Mouse (Mus musculus): ENCODE data around the gene Tepsin. TPM values are rescaled to one million over a fixed set of nuclear protein-coding genes. Genes with fewer than 3 reads are reported as not detected.

The Tepsin gene
- polyA plus RNA-seq, 1 experiment from 2014 or later, result 7.2 TPM

GRCm38 (mm10) chr11:120092817-120093591 is 5.5 kb downstream of the Tepsin start:
- H3K9me3 ChIP-seq (replicated peaks; ENCODE audit: control insufficient read depth, low read length), result no peaks in the 10 kb centered on the region
- no peak overlapping the region for H3K4me3 ChIP-seq (ENCODE audit: low read depth, low read length)
- H3K9ac ChIP-seq (ENCODE audit: low read depth, low read length), result no peak overlapping the region
- no peak for ATAC-seq (ENCODE audit: low read depth)
- no peak overlapping the region for H3K27ac ChIP-seq (ENCODE audit: low read length)
- H3K36me3 ChIP-seq (ENCODE audit: control insufficient read depth, insufficient read depth), result peaks cover 15% of the 10 kb centered on the region
- no peaks in the 10 kb centered on the region for H3K27me3 ChIP-seq (ENCODE audit: control insufficient read depth, insufficient read depth, low read depth, low read length)
- H3K4me1 ChIP-seq (ENCODE audit: control insufficient read depth, low read depth, low read length), result peaks cover 8% of the 10 kb centered on the region
- 79% methylated on average over 23 of the region's 23 CpGs for WGBS (ENCODE audit: insufficient replicate concordance)
- no peak overlapping the region for H3K4me2 ChIP-seq (ENCODE audit: low read depth, low read length)

DNA sequence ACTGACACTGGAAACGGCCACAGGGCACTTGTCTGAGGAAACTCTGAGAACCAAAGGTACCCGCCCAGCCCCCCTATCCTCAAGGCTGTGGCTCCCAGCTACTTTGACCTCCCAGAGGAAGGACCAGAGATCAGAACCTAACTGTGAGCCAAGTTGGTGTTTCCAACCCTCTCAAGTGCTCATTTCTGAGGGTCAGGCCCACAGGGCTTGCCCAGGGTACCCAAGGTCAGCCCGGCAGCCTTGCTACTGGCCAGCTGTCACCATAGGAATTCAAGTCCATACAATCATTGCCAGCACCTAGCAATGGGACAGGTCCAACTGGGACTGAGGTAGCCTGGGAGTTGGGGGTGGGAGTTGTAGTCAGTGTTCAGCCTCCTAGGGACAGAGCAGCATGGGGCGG is 7.9 kb downstream of the Tepsin start:
- no peaks in the 10 kb centered on the region for H3K9me3 ChIP-seq (replicated peaks; ENCODE audit: control insufficient read depth, low read length)
- 76% methylated on average over 4 of the region's 4 CpGs for WGBS (ENCODE audit: insufficient replicate concordance)
- H3K36me3 ChIP-seq (ENCODE audit: control insufficient read depth, insufficient read depth), result peaks cover 15% of the 10 kb centered on the region
- no peak for ATAC-seq (ENCODE audit: low read depth)
- no peak overlapping the region for H3K4me3 ChIP-seq (ENCODE audit: low read depth, low read length)
- H3K9ac ChIP-seq (ENCODE audit: low read depth, low read length), result no peak overlapping the region
- no peaks in the 10 kb centered on the region for H3K27me3 ChIP-seq (ENCODE audit: control insufficient read depth, insufficient read depth, low read depth, low read length)
- peaks cover 12% of the 10 kb centered on the region for H3K4me1 ChIP-seq (ENCODE audit: control insufficient read depth, low read depth, low read length)
- no peak overlapping the region for H3K27ac ChIP-seq (ENCODE audit: low read length)
- no peak overlapping the region for H3K4me2 ChIP-seq (ENCODE audit: low read depth, low read length)

GRCm38 (mm10) chr11:120086702-120087152 is 11.8 kb downstream of the Tepsin start, which contains the start of gene Cep131:
Gene Cep131 (minus strand): TSS chr11:120086827.
- under 1% methylated on average over 34 of the region's 42 CpGs for WGBS (ENCODE audit: insufficient replicate concordance)
- ATAC-seq (ENCODE audit: low read depth), result peak; percentile 99
- H3K4me3 ChIP-seq (ENCODE audit: low read depth, low read length), result peak within 1 kb of the TSS; percentile 87
- H3K36me3 ChIP-seq (ENCODE audit: control insufficient read depth, insufficient read depth), result no peaks in the 10 kb centered on the region; the same call in 1 of the 2 replicates
- peak within 1 kb of the TSS; percentile 91 for H3K9ac ChIP-seq (ENCODE audit: low read depth, low read length)
- peaks cover 12% of the 10 kb centered on the region for H3K4me1 ChIP-seq (ENCODE audit: control insufficient read depth, low read depth, low read length)
- H3K4me2 ChIP-seq (ENCODE audit: low read depth, low read length), result peak within 1 kb of the TSS; percentile 97
- H3K27me3 ChIP-seq (ENCODE audit: control insufficient read depth, insufficient read depth, low read depth, low read length), result no peaks in the 10 kb centered on the region
- H3K9me3 ChIP-seq (replicated peaks; ENCODE audit: control insufficient read depth, low read length), result no peaks in the 10 kb centered on the region
- H3K27ac ChIP-seq (ENCODE audit: low read length), result peak within 1 kb of the TSS; percentile 62; the same call in 1 of the 2 replicates

DNA sequence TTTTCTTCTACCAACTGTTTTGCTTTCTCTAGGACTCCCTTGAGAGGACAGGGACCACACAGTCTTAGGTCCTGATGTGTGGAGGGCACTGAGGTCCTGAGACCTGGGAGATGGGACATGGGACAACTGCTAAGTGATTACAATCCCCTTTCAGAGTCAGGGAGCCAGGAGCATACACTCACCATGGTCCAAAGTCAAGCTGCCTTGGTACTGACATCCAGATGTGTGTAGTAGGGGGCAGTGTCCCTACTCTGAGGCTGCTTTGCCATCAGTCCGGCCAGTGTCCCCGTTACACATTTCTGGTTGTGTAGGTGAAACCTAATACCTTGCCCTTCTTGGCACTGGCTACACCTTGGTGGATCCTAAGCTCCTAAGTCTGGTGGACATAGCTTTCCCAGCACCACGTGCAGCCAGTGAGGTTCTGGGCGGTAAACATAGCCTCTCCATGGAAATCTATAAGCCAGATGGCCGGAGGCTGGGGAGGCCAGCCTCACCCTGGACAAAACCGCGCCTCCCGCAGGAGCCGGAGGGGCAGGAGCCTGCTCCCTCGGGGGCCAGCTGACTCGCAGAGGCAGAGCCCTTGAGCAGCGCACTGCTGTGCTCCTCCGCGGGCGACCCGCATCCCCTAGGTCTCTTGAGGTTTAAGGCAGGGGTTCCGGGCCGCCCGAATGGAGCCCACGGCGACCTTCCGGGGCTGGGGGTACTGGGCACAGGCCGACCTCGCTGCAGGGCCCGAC is 12.5 kb downstream of the Tepsin start:
- Histone ChIP-seq H3K36me3 (ENCODE audit: control insufficient read depth, insufficient read depth) (no peaks in the 10 kb centered on the region), H3K27me3 (ENCODE audit: control insufficient read depth, insufficient read depth, low read depth, low read length) (no peaks in the 10 kb centered on the region), H3K4me2 (ENCODE audit: low read depth, low read length) (peak overlapping the region; percentile 97), H3K9me3 (replicated peaks; ENCODE audit: control insufficient read depth, low read length) (no peaks in the 10 kb centered on the region), H3K4me1 (ENCODE audit: control insufficient read depth, low read depth, low read length) (peaks cover 12% of the 10 kb centered on the region), H3K4me3 (ENCODE audit: low read depth, low read length) (peak overlapping the region; percentile 87), H3K9ac (ENCODE audit: low read depth, low read length) (peak overlapping the region; percentile 91), H3K27ac (ENCODE audit: low read length) (peak overlapping the region; percentile 62; the same call in 1 of the 2 replicates)
- WGBS (ENCODE audit: insufficient replicate concordance), result under 1% methylated on average over 25 of the region's 25 CpGs
- peak; percentile 25 for ATAC-seq (ENCODE audit: low read depth)

DNA sequence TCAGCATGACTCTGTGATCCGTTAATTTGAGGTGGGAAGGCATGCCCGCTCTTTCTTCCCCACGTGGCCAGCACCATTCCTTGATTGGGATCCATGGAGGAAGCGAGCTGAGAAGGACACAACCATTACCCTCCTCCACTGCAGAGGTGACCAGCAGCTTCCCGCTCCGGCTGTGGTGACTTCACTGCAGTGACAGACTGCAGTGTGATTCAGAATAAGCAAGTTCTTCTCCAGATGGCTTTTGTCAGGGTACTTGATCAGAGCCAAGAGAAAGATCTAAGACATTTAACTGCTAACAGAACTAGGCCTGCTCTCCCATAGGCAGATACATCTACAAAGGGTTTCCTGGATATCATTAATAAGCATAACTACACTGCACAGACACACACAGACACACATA is 18.2 kb downstream of the Tepsin start:
- 76% methylated on average over 6 of the region's 6 CpGs for WGBS (ENCODE audit: insufficient replicate concordance)
- ATAC-seq (ENCODE audit: low read depth), result no peak
- H3K4me1 ChIP-seq (ENCODE audit: control insufficient read depth, low read depth, low read length), result no peaks in the 10 kb centered on the region
- H3K27me3 ChIP-seq (ENCODE audit: control insufficient read depth, insufficient read depth, low read depth, low read length), result no peaks in the 10 kb centered on the region
- H3K4me2 ChIP-seq (ENCODE audit: low read depth, low read length), result no peak overlapping the region
- no peaks in the 10 kb centered on the region for H3K36me3 ChIP-seq (ENCODE audit: control insufficient read depth, insufficient read depth)
- H3K9me3 ChIP-seq (replicated peaks; ENCODE audit: control insufficient read depth, low read length), result no peaks in the 10 kb centered on the region
- H3K4me3 ChIP-seq (ENCODE audit: low read depth, low read length), result no peak overlapping the region
- no peak overlapping the region for H3K27ac ChIP-seq (ENCODE audit: low read length)
- no peak overlapping the region for H3K9ac ChIP-seq (ENCODE audit: low read depth, low read length)

DNA sequence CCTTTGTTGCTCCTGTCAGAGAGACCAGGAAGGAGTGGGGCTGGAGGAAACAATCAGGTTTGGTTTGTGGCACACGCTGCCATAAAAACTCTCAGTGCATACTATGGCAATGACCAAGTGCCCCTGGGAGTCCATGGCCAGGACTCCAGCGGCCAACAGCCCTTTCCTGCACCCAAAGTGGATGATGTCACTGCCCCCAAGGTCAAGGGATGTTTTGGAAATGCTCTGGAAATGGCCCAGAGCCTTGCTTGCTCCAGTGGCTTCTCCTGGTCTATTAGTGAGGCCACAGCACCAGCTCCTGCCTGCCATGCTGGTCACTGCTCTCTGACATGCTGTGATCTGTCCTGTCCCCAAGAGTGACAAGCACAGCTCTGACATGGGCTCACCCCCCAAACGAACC is 22.3 kb downstream of the Tepsin start:
- WGBS (ENCODE audit: insufficient replicate concordance), result 59% methylated on average over 3 of the region's 3 CpGs
- Histone ChIP-seq H3K27me3 (ENCODE audit: control insufficient read depth, insufficient read depth, low read depth, low read length) (no peaks in the 10 kb centered on the region), H3K4me2 (ENCODE audit: low read depth, low read length) (no peak overlapping the region), H3K9ac (ENCODE audit: low read depth, low read length) (no peak overlapping the region), H3K9me3 (replicated peaks; ENCODE audit: control insufficient read depth, low read length) (no peaks in the 10 kb centered on the region), H3K27ac (ENCODE audit: low read length) (no peak overlapping the region), H3K36me3 (ENCODE audit: control insufficient read depth, insufficient read depth) (no peaks in the 10 kb centered on the region), H3K4me1 (ENCODE audit: control insufficient read depth, low read depth, low read length) (no peaks in the 10 kb centered on the region), H3K4me3 (ENCODE audit: low read depth, low read length) (no peak overlapping the region)
- no peak for ATAC-seq (ENCODE audit: low read depth)

GRCm38 (mm10) chr11:120072986-120073647 is 25.4 kb downstream of the Tepsin start:
- no peak overlapping the region for H3K9ac ChIP-seq (ENCODE audit: low read depth, low read length)
- no peaks in the 10 kb centered on the region for H3K9me3 ChIP-seq (replicated peaks; ENCODE audit: control insufficient read depth, low read length)
- ATAC-seq (ENCODE audit: low read depth), result no peak
- H3K4me3 ChIP-seq (ENCODE audit: low read depth, low read length), result no peak overlapping the region
- H3K36me3 ChIP-seq (ENCODE audit: control insufficient read depth, insufficient read depth), result no peaks in the 10 kb centered on the region
- no peak overlapping the region for H3K27ac ChIP-seq (ENCODE audit: low read length)
- H3K4me2 ChIP-seq (ENCODE audit: low read depth, low read length), result no peak overlapping the region
- H3K27me3 ChIP-seq (ENCODE audit: control insufficient read depth, insufficient read depth, low read depth, low read length), result no peaks in the 10 kb centered on the region
- no peaks in the 10 kb centered on the region for H3K4me1 ChIP-seq (ENCODE audit: control insufficient read depth, low read depth, low read length)
- WGBS (ENCODE audit: insufficient replicate concordance), result 74% methylated on average over 9 of the region's 9 CpGs

- no peak overlapping the region for H3K4me3 ChIP-seq (ENCODE audit: low read depth, low read length)
- no peaks in the 10 kb centered on the region for H3K4me1 ChIP-seq (ENCODE audit: control insufficient read depth, low read depth, low read length)
- H3K9me3 ChIP-seq (replicated peaks; ENCODE audit: control insufficient read depth, low read length), result no peaks in the 10 kb centered on the region
- no peak overlapping the region for H3K4me2 ChIP-seq (ENCODE audit: low read depth, low read length)
- H3K27ac ChIP-seq (ENCODE audit: low read length), result no peak overlapping the region
- no peak for ATAC-seq (ENCODE audit: low read depth)
- 80% methylated on average over 7 of the region's 7 CpGs for WGBS (ENCODE audit: insufficient replicate concordance)
- H3K27me3 ChIP-seq (ENCODE audit: control insufficient read depth, insufficient read depth, low read depth, low read length), result no peaks in the 10 kb centered on the region
- H3K36me3 ChIP-seq (ENCODE audit: control insufficient read depth, insufficient read depth), result no peaks in the 10 kb centered on the region
- no peak overlapping the region for H3K9ac ChIP-seq (ENCODE audit: low read depth, low read length)
Observed at GRCm38 (mm10) chr11:120071731-120072320, 26.7 kb downstream of the Tepsin start.
